ENCODE assay signal across 9 mouse cellular contexts in the genomic region with DNA sequence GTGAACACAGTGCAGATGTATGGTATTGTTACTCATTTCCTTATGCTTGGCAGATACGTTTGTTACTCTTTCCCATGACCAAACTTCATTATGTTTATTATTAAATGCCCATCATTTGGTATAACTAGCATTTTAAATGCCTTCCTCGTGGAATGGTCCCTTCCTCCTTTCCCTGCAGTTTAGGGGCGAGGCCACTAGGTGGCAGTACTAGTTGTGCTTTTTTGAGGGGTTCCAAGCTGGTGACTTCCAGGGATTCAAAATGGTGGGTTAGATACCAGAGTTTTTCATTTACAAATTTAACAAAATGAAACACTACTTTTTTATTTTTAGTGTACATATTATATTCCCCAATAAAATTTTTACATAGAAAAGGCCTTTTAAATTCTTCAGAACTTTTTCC.
DNase-seq lines count a peak whose midpoint lies in the region; ATAC-seq and TF ChIP-seq lines count a peak whose summit lies in the region.
"Had no signal": no experiment of that assay in that cellular context is flagged by ENCODE, and none has a peak within 500 bp of the region (broad histone marks: within the 10 kb centered on the region; RNA-seq: fewer than 3 reads in every experiment).

No protein-coding gene starts in this region.

- H3K27ac ChIP-seq in MEL (ENCODE audit: control insufficient read depth, low read depth, low read length) = no peak overlapping the region
- H3K27ac ChIP-seq in forebrain, embryonic 14.5 days (ENCODE audit: low read depth, low read length) = no peak overlapping the region

- H3K4me2 ChIP-seq in forebrain, embryonic 14.5 days (ENCODE audit: low read length) = no peak overlapping the region

- ATAC-seq in forebrain, embryonic 14.5 days = no peak
- ATAC-seq in monocyte, adult 5-6 weeks (replicated peaks; ENCODE audit: insufficient number of reproducible peaks, low FRiP score, low TSS enrichment, poor library complexity, severe bottlenecking) = peak; percentile 50; the same call in 1 of the 2 replicates

- H3K4me1 ChIP-seq in MEL (ENCODE audit: control insufficient read depth in 1 of 2, insufficient read depth in 2 of 2, low read length in 2 of 2) = no peaks in the 10 kb centered on the region
- no peaks in the 10 kb centered on the region for H3K4me1 ChIP-seq in forebrain, embryonic 14.5 days (ENCODE audit: control insufficient read depth, insufficient read depth, low read length)

- H3K4me3 ChIP-seq in MEL (ENCODE audit: control insufficient read depth in 1 of 2, insufficient read depth in 1 of 2, low read depth in 2 of 2, low read length in 2 of 2) = no peak overlapping the region
- H3K4me3 ChIP-seq in forebrain, embryonic 14.5 days (ENCODE audit: low read depth, low read length) = no peak overlapping the region
- H3K4me3 ChIP-seq: myocyte had no signal

- H3K36me3 ChIP-seq in MEL (ENCODE audit: control insufficient read depth in 1 of 2, insufficient read depth in 2 of 2, low read length in 2 of 2) = peaks cover 0 to 63% of the 10 kb centered on the region in 2 experiments; a peak in 2 of 4 replicates
- H3K36me3 ChIP-seq in forebrain, embryonic 14.5 days (ENCODE audit: control insufficient read depth, insufficient read depth, low read length) = peaks cover 91% of the 10 kb centered on the region

- H3K27me3 ChIP-seq in MEL (ENCODE audit: control insufficient read depth in 1 of 2, insufficient read depth in 2 of 2, low read length in 2 of 2) = no peaks in the 10 kb centered on the region
- H3K27me3 ChIP-seq in forebrain, embryonic 14.5 days (replicated peaks; ENCODE audit: control insufficient read depth, insufficient read depth, low read length) = no peaks in the 10 kb centered on the region

- no peak overlapping the region for H3K9ac ChIP-seq in MEL (ENCODE audit: control insufficient read depth, low read depth, low read length, poor library complexity, severe bottlenecking)
- H3K9ac ChIP-seq in forebrain, embryonic 14.5 days (ENCODE audit: low read length) = no peak overlapping the region

- no peaks in the 10 kb centered on the region for H3K79me2 ChIP-seq in MEL (ENCODE audit: control insufficient read depth, insufficient read depth, low read length, poor library complexity)

- no peaks in the 10 kb centered on the region for H3K9me3 ChIP-seq in MEL (replicated peaks; ENCODE audit: insufficient read depth, low read length)
- H3K9me3 ChIP-seq in forebrain, embryonic 14.5 days (replicated peaks; ENCODE audit: control insufficient read depth, low read length) = no peaks in the 10 kb centered on the region

- WGBS in forebrain, embryonic 14.5 days = 40% methylated on average over 3 of the region's 3 CpGs

- peak; percentile 58 for DNase-seq in layer of hippocampus, adult 11-12 months (ENCODE audit: low spot score)
- no peak for DNase-seq in layer of hippocampus, adult 9-11 months
- peak; percentile 77 for DNase-seq in MEL (ENCODE audit: low read depth, low spot score)
- peak; percentile 70 for DNase-seq in brain, adult 2 months (ENCODE audit: low read depth, low spot score)
- peak; percentile 73 for DNase-seq in forebrain, embryonic 14.5 days (ENCODE audit: low spot score)
- peak; percentile 56 to 64 for DNase-seq in layer of hippocampus, postnatal 36 days
- peak; percentile 29 to 49 for DNase-seq in thymus, postnatal 36 days

- TF ChIP-seq POLR2A in MEL (IDR thresholded peaks at IDR 0.05; ENCODE audit: control insufficient read depth in 1 of 2, insufficient read depth in 1 of 2, low read depth in 1 of 2, low read length in 2 of 2, poor library complexity in 1 of 2) = no peak

- peak; percentile 74 to 84 (median 77) for TF ChIP-seq CTCF in MEL (IDR thresholded peaks at IDR 0.05 in 2 of 3, conservative IDR thresholded peaks at IDR 0.05 in 1 of 3; ENCODE audit: control insufficient read depth in 1 of 3, insufficient read depth in 1 of 3, low read depth in 2 of 3, low read length in 3 of 3, poor library complexity in 1 of 3, severe bottlenecking in 1 of 3)

- peak; percentile 19 for TF ChIP-seq RAD21 in MEL (IDR thresholded peaks at IDR 0.05; ENCODE audit: low read depth, low read length)

- no peak for TF ChIP-seq EP300 in MEL (IDR thresholded peaks at IDR 0.05; ENCODE audit: low read depth in 1 of 2, low read length in 2 of 2)

TF ChIP-seq in MEL, 35 proteins besides CTCF, POLR2A, EP300 and RAD21:
- TF ChIP-seq HCFC1 (IDR thresholded peaks at IDR 0.05; ENCODE audit: low read depth, low read length) (no peak), ZKSCAN1 (IDR thresholded peaks at IDR 0.05; ENCODE audit: low read depth, low read length) (no peak), SIN3A (IDR thresholded peaks at IDR 0.05; ENCODE audit: low read length) (no peak), SMC3 (IDR thresholded peaks at IDR 0.05; ENCODE audit: low read depth, low read length) (peak; percentile 40), MAFK (IDR thresholded peaks at IDR 0.05; ENCODE audit: borderline replicate concordance, low read depth, low read length) (no peak), TBP (IDR thresholded peaks at IDR 0.05; ENCODE audit: low read depth, low read length) (no peak), ZNF384 (IDR thresholded peaks at IDR 0.05; ENCODE audit: low read depth, low read length) (0 out of 2 replicates have a peak, but pooled peaks have one; percentile 47)
